Mouse (Mus musculus): ENCODE measurements around the gene Mast2.

The Mast2 gene

GRCm38 (mm10) chr4:116464126-116464981 is at the start of gene Mast2:
TSS of gene Mast2 (minus strand) at chr4:116464183.
- DNase-seq = peak; percentile 84

- DNase-seq = peak; percentile 96
These were observed 43.6 kb upstream of the Mast2 start, which contains the start of gene Ipp for GRCm38 (mm10) chr4:116507425-116508218. TSS of gene Ipp (plus strand) at chr4:116507549.

- DNase-seq = no peak
These were observed 43.0 kb upstream of the Mast2 start for GRCm38 (mm10) chr4:116506886-116507424.

GRCm38 (mm10) chr4:116499978-116500377 is 36.0 kb upstream of the Mast2 start:
- DNase-seq = no peak

- DNase-seq = no peak
These were observed 29.7 kb upstream of the Mast2 start for GRCm38 (mm10) chr4:116493646-116494045.

GRCm38 (mm10) chr4:116492460-116492859 is 28.5 kb upstream of the Mast2 start:
- DNase-seq = no peak

GRCm38 (mm10) chr4:116491886-116492285 is 27.9 kb upstream of the Mast2 start:
- DNase-seq = no peak

GRCm38 (mm10) chr4:116491119-116491536 is 27.1 kb upstream of the Mast2 start:
- no peak for DNase-seq

- DNase-seq = no peak
These were observed 19.5 kb upstream of the Mast2 start for GRCm38 (mm10) chr4:116483476-116483875.

- no peak for DNase-seq
These were observed 17.3 kb upstream of the Mast2 start for GRCm38 (mm10) chr4:116481322-116481721.

- peak; percentile 30 for DNase-seq
These were observed 505 bp downstream of the Mast2 start for GRCm38 (mm10) chr4:116463231-116464125.

- DNase-seq = no peak
These were observed 2.0 kb downstream of the Mast2 start for GRCm38 (mm10) chr4:116461943-116462342.

GRCm38 (mm10) chr4:116451553-116451952 is 12.4 kb downstream of the Mast2 start:
- DNase-seq = no peak

- DNase-seq = no peak
These were observed 14.0 kb downstream of the Mast2 start for GRCm38 (mm10) chr4:116449951-116450350.

- peak; percentile 29 for DNase-seq
These were observed 15.3 kb downstream of the Mast2 start for GRCm38 (mm10) chr4:116448673-116449072.

- DNase-seq = no peak
These were observed 24.6 kb downstream of the Mast2 start for GRCm38 (mm10) chr4:116439383-116439782.

- DNase-seq = no peak
These were observed 25.4 kb downstream of the Mast2 start for GRCm38 (mm10) chr4:116438561-116438960.

GRCm38 (mm10) chr4:116435626-116436025 is 28.4 kb downstream of the Mast2 start:
- no peak for DNase-seq

GRCm38 (mm10) chr4:116422186-116422585 is 41.8 kb downstream of the Mast2 start:
- no peak for DNase-seq

GRCm38 (mm10) chr4:116421170-116421569 is 42.8 kb downstream of the Mast2 start:
- no peak for DNase-seq

GRCm38 (mm10) chr4:116412993-116413392 is 51.0 kb downstream of the Mast2 start:
- DNase-seq = no peak

- DNase-seq = no peak
These were observed 52.6 kb downstream of the Mast2 start for GRCm38 (mm10) chr4:116411401-116411800.

Measured in right cerebral cortex, adult 18-20 months (tissue).